Mouse (Mus musculus) A20 (cell line): ENCODE measurements at regions not wholly inside any gene's neighbourhood (a gene's known extent, or its start where the extent isn't known, plus 50 kb on each side); places are given as distances from the start of the nearest gene placed in this dataset.

Source experiments
- DNase-seq: peaks from one replicate; pipeline ENCODE4 v3.0.0-alpha.2; 2011; ENCODE audit warnings: low read depth, low spot score

DNA sequence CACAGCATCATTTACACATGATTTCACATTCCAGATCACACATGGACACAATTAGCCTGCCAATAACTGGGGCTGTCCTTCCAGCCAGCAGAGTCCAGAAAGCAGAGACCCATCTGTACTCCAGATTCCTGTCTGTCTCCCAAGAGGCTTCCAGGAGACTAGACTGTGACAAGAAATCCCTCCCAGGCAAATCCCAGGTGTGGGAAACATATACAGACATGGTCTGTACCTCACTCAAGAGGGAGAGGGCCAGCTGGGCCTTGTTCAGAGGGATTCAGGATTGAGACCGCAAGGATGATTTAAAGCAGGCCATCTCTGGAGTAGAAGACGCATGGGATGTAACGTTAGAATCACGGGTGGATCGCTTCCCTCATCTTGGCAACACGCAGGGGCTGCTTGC lies 182.7 kb upstream of the Prr30 start:
- DNase-seq: no peak

GRCm38 (mm10) chr14:101381943-101382342 lies 181.8 kb upstream of the Prr30 start:
- no peak for DNase-seq

- DNase-seq: no peak
These were observed 179.5 kb upstream of the Prr30 start for GRCm38 (mm10) chr14:101379663-101380006.

DNA sequence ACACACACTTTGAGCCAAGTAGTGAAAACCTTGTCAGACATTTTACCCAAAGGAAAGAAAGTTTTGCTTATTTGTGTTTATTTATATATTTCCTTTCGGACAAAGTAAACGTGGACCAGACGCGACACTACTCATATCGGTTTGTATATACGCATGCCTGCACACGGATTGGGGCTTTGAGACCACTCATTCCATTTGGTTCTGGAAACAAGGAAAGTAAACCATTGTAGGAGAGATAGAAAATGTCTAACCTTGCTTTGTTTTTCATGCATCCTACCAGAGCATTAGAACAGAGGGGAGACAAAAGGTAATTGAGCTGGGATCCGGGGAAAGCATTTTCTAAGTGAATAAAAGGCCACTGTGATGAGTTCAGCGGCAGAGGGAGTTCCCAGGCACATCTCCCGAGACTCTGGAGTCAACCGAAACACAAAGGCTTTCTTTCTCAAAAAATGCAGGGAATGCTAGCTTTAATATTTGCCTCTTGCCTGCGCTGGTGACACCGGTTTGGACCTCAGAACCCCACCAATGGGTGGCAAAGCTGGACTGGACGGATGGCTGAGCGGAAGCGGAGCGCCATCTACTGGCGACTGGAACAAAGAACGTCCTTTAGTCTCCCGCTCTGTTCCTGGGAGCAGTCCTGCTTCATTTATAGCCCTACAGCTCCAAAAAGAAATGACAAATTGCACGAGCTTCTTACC lies 179.0 kb upstream of the Prr30 start:
- DNase-seq: peak; percentile 58

GRCm38 (mm10) chr14:101378545-101378944 lies 178.4 kb upstream of the Prr30 start:
- no peak for DNase-seq

DNA sequence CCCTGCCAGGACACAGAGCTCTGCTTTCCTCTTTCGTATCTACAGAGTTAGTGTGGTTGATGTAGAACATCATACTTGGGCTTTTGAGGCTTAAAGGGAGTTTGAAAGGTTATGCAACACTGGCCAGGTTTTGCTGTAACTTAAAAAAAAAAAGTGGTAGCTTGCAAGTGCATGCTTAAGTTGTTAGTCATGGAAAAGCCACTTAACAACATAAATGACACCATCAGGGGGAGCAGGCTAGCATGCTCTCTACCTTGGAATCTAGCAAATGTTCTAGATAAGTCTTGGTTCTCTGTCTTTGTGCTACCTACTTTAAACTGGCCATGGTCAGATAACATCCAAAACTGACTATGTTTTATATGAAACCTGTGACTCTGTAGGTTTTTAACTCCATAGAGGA lies 176.6 kb upstream of the Prr30 start:
- no peak for DNase-seq

GRCm38 (mm10) chr14:101375833-101376232 lies 175.7 kb upstream of the Prr30 start:
- DNase-seq: no peak

DNA sequence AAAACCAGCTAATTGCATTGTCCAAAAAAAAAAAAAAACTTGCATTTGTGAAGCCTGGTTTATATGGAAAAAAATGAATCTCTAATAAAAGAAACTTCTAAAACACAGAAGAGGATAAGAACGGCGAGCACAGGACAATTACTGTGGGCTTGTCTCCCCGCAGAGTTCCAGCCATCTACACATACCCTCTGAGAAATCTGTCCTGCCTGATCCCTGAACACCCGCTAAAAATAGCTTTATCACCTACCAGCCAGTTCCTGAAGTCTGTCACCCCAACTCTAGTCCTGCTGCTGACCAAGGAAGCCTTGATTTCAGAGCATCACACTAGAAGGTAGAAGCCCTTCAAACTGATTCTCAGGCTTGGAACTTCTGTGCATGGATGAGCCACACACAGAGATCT lies 173.7 kb upstream of the Prr30 start:
- no peak for DNase-seq

- no peak for DNase-seq
These were observed 159.7 kb upstream of the Prr30 start for GRCm38 (mm10) chr14:101359860-101360259.

- DNase-seq: no peak
These were observed 152.9 kb upstream of the Prr30 start for GRCm38 (mm10) chr14:101353009-101353378.

DNA sequence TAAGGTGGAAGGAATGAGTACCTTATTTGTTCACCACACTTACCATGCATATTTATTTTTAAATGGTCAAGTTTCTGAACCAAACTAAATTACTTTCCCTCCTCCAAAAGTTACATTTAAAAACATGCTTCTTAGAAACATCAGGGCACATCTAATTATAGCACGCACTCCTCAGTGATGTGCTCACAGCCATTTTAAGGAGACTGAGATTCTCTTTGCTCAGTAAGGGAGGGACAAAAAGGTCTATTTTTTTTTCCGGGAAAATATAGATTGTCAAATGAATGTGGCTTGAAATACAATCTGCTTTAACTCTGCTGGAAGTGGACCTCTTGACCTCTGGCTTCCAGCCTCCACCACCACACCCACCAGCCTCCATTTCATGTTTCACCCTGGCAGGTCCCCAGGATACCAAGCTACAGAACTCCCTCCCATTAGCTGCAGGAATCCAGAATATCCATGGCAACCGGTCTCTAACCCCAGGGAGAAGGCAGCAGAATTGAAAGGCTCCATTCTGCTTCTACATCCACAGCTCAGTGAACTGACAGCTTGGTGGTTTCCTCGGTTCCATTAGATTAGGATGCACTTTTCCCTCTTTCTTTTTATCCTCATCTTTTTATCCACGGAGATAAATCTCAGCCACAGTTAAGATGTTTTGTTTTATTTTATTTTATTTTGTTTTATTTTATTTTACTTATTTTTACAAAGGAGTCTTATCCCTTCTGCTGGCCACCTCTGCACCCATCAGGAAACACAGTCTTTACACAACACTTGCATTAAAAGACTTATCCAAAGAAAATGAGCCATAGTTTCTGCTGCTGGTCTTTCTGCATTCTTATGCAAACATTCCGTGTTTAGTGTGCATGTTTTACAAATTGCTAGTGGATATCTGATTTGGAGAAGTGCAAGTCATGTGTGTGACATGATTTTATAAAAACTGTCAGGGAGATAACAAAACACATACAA lies 152.2 kb upstream of the Prr30 start:
- DNase-seq: no peak

- no peak for DNase-seq
These were observed 140.2 kb upstream of the Prr30 start for GRCm38 (mm10) chr14:101340331-101340730.

DNA sequence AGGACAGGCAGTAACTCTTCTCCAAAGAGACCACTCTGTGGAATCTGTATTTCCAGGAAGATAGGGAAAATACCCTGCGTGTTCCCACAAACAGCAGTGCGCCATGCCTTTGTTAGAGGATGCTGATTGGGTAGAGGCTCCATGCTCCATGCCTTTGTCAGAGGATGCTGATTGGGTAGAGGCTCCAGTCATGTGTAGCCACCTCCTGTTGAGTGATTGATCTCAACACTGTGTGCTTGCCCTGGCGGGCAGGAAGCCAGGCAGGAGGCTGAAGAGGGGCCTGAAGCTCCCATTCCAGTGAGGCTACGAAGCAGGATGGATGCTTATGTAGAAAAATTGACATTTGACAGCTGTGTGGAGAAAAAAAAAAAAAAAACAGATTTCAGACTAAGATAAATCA lies 131.9 kb upstream of the Prr30 start:
- DNase-seq: no peak

GRCm38 (mm10) chr14:101327421-101327820 lies 127.3 kb upstream of the Prr30 start:
- no peak for DNase-seq

- no peak for DNase-seq
These were observed 126.4 kb upstream of the Prr30 start for GRCm38 (mm10) chr14:101326477-101326941.

- no peak for DNase-seq
These were observed 123.2 kb upstream of the Prr30 start for GRCm38 (mm10) chr14:101323361-101323760.

DNA sequence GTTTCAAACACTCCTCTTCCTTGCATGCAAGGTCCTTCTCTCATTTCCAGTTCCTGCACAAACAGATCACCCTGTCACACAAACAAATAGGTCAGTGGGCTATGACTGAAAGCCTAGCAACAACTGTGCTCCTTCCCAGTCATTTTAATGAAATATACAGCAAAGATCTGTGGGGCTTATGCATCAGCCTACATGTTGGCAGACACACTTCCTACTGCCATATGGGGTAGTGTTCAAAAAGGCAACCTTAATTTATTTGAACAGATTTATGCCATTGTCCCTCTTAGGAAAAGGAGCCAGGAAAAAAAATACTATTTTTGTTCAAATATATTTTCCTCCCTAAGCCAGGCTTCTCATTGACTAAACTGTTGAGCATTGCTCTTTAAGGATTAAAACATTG lies 107.8 kb upstream of the Prr30 start:
- no peak for DNase-seq

DNA sequence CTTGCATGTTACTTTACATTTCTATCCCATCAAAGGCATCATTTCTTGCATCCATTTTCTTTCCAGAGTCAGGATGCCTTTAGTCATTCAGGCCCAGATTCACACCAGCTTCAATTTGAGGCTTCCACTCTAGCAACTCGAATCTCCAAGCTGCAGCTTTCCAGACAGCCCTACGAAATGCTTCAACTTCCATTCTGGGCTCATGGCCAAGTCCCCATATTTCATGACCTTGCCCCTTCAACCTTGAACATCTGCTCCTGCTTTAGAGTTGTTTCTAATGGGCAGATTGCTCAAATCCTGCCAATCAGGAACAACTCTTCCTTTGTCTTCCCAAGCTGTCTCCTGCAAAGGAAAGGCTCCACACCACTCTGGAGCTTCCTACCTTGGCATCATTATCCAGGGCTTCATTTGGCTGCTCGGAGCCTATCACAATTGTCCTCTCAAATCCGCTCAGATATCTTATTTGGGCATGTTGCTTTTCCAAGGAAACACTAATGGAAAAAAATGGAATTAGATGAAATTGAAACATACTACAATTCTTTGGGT lies 104.4 kb upstream of the Prr30 start:
- no peak for DNase-seq

GRCm38 (mm10) chr14:101297841-101298240 lies 97.7 kb upstream of the Prr30 start:
- DNase-seq: no peak

DNA sequence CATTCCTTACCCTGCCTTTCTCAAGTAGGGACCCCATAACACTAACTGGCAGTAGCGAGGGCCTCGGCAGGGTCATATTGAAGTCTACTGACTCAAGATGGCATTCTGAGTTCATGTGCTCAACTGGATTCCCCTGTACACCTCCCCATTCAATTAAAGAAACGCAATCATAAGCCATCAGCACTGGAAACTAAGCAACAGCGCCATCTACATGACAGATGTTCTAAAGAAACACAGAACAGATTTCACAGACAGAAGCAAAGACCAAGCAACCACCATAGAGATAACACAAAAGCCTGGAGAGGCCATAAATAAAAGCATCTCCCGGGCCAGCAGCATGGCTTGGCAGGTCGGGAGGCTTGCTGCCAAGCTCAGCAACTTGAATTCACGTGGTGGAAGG lies 94.6 kb upstream of the Prr30 start:
- peak; percentile 10 for DNase-seq

DNA sequence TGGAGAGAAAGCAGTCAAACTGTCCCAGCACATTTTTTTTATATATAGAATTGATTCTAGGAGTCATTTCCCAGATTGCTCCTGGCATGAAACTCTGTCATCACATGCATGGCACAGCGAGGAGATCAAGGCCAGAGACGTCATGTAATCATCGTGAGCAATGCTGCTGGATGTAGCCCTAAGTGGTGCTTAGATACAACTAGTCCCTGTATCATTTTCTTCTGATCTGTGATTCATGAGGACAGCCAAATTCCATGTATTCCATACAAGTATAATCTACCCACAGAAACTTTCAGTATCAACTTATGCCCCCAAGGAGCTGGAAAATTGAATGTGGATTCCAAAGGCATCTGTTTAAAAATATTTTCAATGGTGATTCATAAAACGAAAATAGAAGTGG lies 87.6 kb upstream of the Prr30 start:
- DNase-seq: no peak

DNA sequence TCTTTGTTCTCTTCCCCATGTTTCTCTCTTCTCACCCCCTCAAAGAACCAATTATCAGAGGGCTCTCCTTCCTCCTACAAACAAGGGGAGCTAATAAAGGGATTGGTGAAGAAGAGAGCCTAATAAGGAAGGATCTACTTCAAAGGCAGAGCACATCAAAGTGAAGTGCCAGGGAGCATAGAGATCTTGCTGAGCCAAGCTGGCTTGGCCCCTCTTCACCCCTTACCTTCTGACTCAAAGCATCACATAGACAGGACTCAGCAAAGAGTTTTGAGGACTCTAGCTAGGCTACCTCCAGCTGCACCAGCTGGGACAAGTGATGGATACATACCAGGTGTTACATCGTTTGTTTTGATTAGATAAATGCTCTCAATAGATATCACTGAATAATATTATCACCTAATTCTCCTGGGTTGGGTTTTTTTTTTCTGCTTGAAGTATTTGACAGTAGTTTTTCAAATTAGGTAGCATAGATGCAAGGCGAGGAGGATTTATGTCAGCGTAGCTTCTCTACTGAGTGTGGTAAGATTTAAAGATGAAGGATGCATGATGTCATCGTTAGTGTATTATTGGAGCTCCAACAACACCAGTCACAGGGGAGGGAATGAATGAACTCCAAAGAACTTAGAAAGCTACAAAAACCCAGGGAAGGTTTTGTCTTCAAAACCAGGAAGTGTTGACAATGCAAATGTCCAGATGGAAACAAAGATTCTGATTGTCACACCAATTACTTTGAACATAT lies 69.1 kb upstream of the Prr30 start:
- no peak for DNase-seq
